Mouse (Mus musculus) right cerebral cortex, postnatal 25 days (tissue): ENCODE data around the gene Olfr1308.

Experiments
- DNase-seq: peaks from one replicate; pipeline ENCODE4 v3.0.0; 2022

Olfr1308 gene

DNA sequence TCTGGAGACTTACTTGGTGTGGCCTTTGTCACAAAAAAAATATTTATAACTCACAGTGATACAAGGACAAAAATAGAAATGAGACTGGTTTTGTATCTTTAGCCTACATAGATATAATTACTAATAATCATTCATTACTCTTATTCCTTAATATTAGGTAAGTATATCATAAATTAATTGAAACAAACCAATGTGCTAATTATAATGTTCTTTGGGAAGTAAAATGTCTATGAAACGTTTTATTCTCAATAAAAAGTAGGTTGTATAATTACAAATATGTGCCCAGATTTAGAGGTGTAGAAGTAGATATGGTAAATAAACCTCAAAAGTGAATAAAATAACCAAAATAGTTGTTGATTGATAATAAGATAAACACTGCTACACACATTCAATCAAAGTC, at the start of gene Olfr1308:
Gene Olfr1308, minus strand, starts transcription at position 101 of the 400 bp plus-strand sequence.
- no peak for DNase-seq

DNA sequence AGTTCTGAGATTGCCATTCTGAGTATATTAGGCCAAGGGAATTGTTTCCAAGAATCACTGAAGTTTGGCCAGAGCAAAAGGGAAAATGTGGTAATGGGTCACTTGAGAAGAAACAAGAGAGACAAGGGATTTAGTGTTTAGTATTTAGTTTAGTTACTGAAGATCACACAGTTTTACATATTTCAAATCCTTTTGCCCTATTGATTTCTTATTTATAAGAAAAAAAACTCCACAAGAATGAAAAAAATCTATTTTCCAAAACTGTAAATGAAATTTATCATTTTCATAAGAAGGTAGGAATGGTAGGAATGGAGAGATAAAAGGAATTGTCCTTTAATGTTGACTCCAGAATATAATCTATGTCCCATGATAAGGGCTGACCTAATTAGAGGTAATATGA, 47.9 kb upstream of the Olfr1308 start, which contains the start of gene Olfr1310:
Gene Olfr1310, minus strand, starts transcription at position 101 of the 400 bp plus-strand sequence.
- DNase-seq: no peak

DNA sequence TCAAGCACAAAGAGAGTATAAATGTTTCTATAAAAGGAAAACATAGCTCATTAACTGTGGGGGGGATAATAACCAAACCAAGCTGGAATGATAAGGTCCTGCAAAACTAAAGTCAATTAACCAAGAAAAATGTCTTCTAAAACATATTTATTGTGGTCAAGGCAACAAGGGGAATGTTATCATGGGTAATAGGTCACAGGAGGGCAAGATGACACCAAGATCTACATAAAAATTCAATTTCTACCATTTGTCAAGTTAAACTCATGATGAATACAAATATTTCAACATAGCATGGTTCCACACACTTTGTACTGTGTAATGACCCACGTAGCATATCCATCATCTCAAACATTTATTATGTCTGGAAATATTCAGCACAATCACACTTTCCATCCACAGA, 25.4 kb upstream of the Olfr1308 start, which contains the start of gene Olfr1309:
Gene Olfr1309, minus strand, starts transcription at position 101 of the 400 bp plus-strand sequence.
- DNase-seq: no peak

GRCm38 (mm10) chr2:111949340-111949739, 15.4 kb downstream of the Olfr1308 start, which contains the start of gene Olfr1307:
TSS of gene Olfr1307 (minus strand) at chr2:111949440.
- DNase-seq: no peak

- DNase-seq: no peak
Measured at GRCm38 (mm10) chr2:111916171-111916570, 48.6 kb downstream of the Olfr1308 start, which contains the start of gene Olfr1306. TSS of gene Olfr1306 (minus strand) at chr2:111916271.
